Mouse (Mus musculus): ENCODE results near the gene Rgp1. TPM values are rescaled to one million over a fixed set of nuclear protein-coding genes. Genes with fewer than 3 reads are reported as not detected.
"Not testable (repeated sequence)": the region's sequence is repeated elsewhere in the genome, so short reads cannot be mapped to it uniquely, and the experiment has no call there.

Gene Rgp1
- polyA plus RNA-seq, 1 experiment from 2014 or later = 31.5 TPM

DNA sequence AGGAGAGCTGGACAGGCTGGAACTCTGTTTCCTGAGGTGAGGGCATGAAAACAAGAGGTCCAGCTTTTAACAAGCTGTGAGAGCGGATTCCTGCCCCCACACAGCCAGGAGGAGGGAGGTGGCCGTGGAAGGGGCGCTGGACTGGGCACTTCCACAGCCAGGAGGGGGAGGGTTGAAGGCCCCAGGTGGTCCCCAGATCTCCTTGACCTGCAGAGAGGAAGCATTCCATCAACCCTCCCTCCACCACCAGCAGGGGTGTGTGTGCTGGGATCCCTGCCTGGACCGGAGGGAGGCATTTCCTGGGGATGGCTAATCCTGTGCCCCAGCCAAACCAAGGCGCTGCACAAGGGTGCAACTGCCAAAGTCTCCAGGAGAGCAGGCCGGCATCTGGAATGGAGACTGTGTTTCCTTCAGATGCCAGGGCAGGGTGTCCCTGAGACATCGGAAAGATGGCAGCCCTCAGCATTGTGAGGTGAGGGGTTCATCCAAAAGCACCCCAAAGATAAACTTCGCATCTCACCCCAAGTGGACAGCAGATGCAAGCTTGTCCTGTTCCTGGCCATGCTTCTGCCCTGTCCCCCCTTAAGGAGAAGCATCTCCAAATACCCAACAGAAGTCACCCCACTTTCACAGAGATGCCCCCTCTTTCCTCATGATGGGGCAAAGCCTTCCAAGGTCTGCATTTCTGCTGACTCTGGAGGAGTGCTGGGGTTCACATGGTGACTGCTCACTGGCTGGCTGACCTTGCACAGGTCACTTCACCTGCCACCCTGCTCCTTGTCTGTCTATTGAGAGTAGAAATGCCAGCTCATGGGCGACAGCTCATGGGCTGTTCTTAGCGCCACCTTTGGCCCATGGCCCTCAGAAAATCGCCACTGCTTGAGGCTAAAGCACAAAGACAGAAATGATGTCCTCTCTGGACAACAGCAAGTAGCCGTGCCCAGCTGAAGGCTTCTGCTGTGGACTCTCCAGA is 6.2 kb downstream of the Rgp1 start, which contains the start of gene Msmp:
Msmp (minus strand) TSS at position 51 of the 973 bp plus-strand sequence.
- no peak within 1 kb of the TSS for H3K4me2 ChIP-seq
- H3K4me3 ChIP-seq = no peak within 1 kb of the TSS
- H3K4me1 ChIP-seq (replicated peaks) = peaks cover 7% of the 10 kb centered on the region
- H3K27ac ChIP-seq = no peak within 1 kb of the TSS
- no peaks in the 10 kb centered on the region for H3K27me3 ChIP-seq
- ATAC-seq (ENCODE audit: low FRiP score) = no peak
- no peaks in the 10 kb centered on the region for H3K9me3 ChIP-seq
- 71% methylated on average over 12 of the region's 12 CpGs for WGBS
- peaks cover 49% of the 10 kb centered on the region for H3K36me3 ChIP-seq
- H3K9ac ChIP-seq = no peak within 1 kb of the TSS

DNA sequence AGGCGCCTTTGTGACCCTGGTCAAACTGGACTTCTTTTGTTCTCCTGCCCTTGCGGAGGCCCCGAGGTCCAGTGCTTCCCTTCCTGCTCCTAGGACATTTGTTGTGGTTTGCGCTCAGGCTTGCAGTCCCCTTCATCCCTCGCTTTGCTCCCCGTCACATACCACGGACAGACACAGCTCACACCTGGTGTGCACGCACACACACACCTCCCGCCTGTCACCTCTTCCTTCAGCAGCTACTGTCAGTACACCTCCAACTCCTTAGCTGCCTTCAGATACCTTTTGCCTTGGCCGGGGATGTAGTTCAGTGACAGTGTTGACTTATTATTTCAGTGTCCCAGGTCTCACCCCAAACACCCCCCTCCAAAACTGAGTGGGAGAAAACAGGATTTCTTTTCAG is 7.2 kb downstream of the Rgp1 start:
- Histone ChIP-seq H3K9me3 (no peaks in the 10 kb centered on the region), H3K4me2 (no peak overlapping the region), H3K4me1 (replicated peaks) (no peaks in the 10 kb centered on the region), H3K4me3 (no peak overlapping the region), H3K9ac (no peak overlapping the region), H3K27me3 (no peaks in the 10 kb centered on the region), H3K36me3 (peaks cover 44% of the 10 kb centered on the region), H3K27ac (no peak overlapping the region)
- 50% methylated on average over 10 of the region's 10 CpGs for WGBS
- ATAC-seq (ENCODE audit: low FRiP score) = no peak

DNA sequence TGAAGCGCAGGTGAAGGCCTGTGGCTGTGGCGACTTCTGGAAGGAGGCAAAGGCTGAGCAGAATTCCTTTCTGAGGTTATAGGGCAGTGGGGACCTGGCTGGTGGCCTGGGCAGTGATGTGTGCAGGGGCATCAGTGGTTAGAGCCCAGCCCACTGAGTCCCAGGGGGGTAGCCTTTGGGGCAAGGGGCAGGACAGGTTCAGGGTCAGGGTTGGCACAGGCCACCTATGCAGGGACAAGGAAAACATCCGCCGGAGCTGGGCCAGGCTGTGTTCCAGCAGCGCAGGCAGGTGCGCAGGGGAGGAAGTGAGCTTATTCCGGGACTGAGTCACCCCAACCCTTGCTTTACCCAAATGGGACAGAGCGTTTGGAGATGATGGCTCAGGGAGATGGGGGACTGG is 7.9 kb downstream of the Rgp1 start:
- H3K9ac ChIP-seq = peak overlapping the region; percentile 9; the same call in 1 of the 2 replicates
- ATAC-seq (ENCODE audit: low FRiP score) = no peak
- H3K36me3 ChIP-seq = peaks cover 36% of the 10 kb centered on the region
- no peaks in the 10 kb centered on the region for H3K4me1 ChIP-seq (replicated peaks)
- 78% methylated on average over 8 of the region's 8 CpGs for WGBS
- no peak overlapping the region for H3K4me2 ChIP-seq
- H3K27me3 ChIP-seq = no peaks in the 10 kb centered on the region
- no peaks in the 10 kb centered on the region for H3K9me3 ChIP-seq
- H3K4me3 ChIP-seq = no peak overlapping the region
- no peak overlapping the region for H3K27ac ChIP-seq

- H3K36me3 ChIP-seq = peaks cover 24% of the 10 kb centered on the region
- H3K27me3 ChIP-seq = no peaks in the 10 kb centered on the region
- no peak overlapping the region for H3K27ac ChIP-seq
- no peaks in the 10 kb centered on the region for H3K4me1 ChIP-seq (replicated peaks)
- WGBS = 62% methylated on average over 7 of the region's 7 CpGs
- no peak overlapping the region for H3K4me2 ChIP-seq
- no peak overlapping the region for H3K9ac ChIP-seq
- H3K9me3 ChIP-seq = no peaks in the 10 kb centered on the region
- ATAC-seq (ENCODE audit: low FRiP score) = no peak
- H3K4me3 ChIP-seq = no peak overlapping the region
Observed at GRCm38 (mm10) chr4:43587681-43588080, 9.2 kb downstream of the Rgp1 start.

DNA sequence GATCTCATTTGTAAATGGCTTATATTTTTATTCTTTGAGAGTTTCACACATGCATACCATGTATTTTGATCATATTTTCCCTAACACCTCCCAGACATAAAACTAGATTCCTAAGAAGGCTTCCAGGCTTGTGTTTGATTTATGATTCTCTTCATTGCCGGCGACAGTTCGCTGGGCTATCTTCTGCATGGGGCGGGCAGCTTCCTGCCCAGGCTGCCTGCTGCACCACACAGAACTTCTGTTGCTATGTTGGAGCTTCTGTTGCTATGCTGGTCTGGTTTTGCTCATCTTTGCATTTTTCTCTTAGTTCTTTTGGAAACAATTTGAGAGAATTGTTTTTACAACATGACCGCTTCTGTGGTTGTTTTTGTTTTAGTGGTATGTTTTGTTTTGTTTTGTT is 13.0 kb downstream of the Rgp1 start:
- Histone ChIP-seq H3K4me1 (replicated peaks) (no peaks in the 10 kb centered on the region), H3K4me2 (no peak overlapping the region), H3K4me3 (no peak overlapping the region), H3K27me3 (no peaks in the 10 kb centered on the region), H3K9me3 (no peaks in the 10 kb centered on the region), H3K36me3 (no peaks in the 10 kb centered on the region), H3K9ac (no peak overlapping the region), H3K27ac (no peak overlapping the region)
- WGBS = 82% methylated on average over 5 of the region's 5 CpGs
- ATAC-seq (ENCODE audit: low FRiP score) = no peak

GRCm38 (mm10) chr4:43591961-43592360 is 13.4 kb downstream of the Rgp1 start:
- Histone ChIP-seq H3K4me1 (replicated peaks) (no peaks in the 10 kb centered on the region), H3K4me2 (no peak overlapping the region), H3K27me3 (no peaks in the 10 kb centered on the region), H3K9me3 (no peaks in the 10 kb centered on the region), H3K4me3 (no peak overlapping the region), H3K36me3 (no peaks in the 10 kb centered on the region), H3K27ac (no peak overlapping the region), H3K9ac (no peak overlapping the region)
- WGBS = 77% methylated on average over 3 of the region's 3 CpGs
- no peak for ATAC-seq (ENCODE audit: low FRiP score)

GRCm38 (mm10) chr4:43593453-43593852 is 14.9 kb downstream of the Rgp1 start:
- Histone ChIP-seq H3K4me1 (replicated peaks) (no peaks in the 10 kb centered on the region), H3K9me3 (no peaks in the 10 kb centered on the region), H3K36me3 (no peaks in the 10 kb centered on the region), H3K9ac (no peak overlapping the region), H3K27ac (no peak overlapping the region), H3K27me3 (no peaks in the 10 kb centered on the region), H3K4me2 (no peak overlapping the region), H3K4me3 (no peak overlapping the region)
- ATAC-seq (ENCODE audit: low FRiP score) = no peak
- WGBS = 67% methylated on average over 3 of the region's 3 CpGs

DNA sequence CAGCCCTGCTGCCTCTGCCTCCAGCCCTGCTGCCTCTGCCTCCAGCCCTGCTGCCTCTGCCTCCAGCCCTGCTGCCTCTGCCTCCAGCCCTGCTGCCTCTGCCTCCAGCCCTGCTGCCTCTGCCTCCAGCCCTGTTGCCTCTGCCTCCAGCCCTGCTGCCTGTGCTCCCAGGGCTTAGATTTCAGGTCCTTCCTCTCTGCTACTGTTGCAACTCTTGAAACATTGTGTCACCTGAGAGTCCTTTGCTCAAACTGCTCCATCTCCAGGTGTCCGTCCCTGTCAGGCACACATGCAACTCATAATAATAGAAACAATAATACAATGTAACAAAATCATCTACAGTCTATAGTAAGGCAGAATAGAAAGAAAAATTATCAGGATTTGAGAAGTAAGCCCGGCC is 18.1 kb downstream of the Rgp1 start:
- not testable (repeated sequence) for H3K36me3 ChIP-seq; H3K9ac ChIP-seq; H3K9me3 ChIP-seq; ATAC-seq (ENCODE audit: low FRiP score); H3K27ac ChIP-seq; H3K4me2 ChIP-seq; H3K4me1 ChIP-seq (replicated peaks); H3K27me3 ChIP-seq; H3K4me3 ChIP-seq
- WGBS = 81% methylated on average over 2 of the region's 2 CpGs

- no peaks in the 10 kb centered on the region for H3K4me1 ChIP-seq (replicated peaks)
- ATAC-seq (ENCODE audit: low FRiP score) = no peak
- 87% methylated on average over 4 of the region's 4 CpGs for WGBS
- H3K27me3 ChIP-seq = no peaks in the 10 kb centered on the region
- no peak overlapping the region for H3K27ac ChIP-seq
- no peak overlapping the region for H3K4me3 ChIP-seq
- no peaks in the 10 kb centered on the region for H3K9me3 ChIP-seq
- H3K9ac ChIP-seq = no peak overlapping the region
- H3K36me3 ChIP-seq = no peaks in the 10 kb centered on the region
- H3K4me2 ChIP-seq = no peak overlapping the region
Observed at GRCm38 (mm10) chr4:43598200-43598599, 19.7 kb downstream of the Rgp1 start.

GRCm38 (mm10) chr4:43598650-43599380 is 20.3 kb downstream of the Rgp1 start:
- Histone ChIP-seq H3K4me2 (no peak overlapping the region), H3K9ac (no peak overlapping the region), H3K36me3 (no peaks in the 10 kb centered on the region), H3K9me3 (no peaks in the 10 kb centered on the region), H3K27ac (no peak overlapping the region), H3K4me3 (no peak overlapping the region), H3K4me1 (replicated peaks) (no peaks in the 10 kb centered on the region), H3K27me3 (no peaks in the 10 kb centered on the region)
- no peak for ATAC-seq (ENCODE audit: low FRiP score)
- 90% methylated on average over 7 of the region's 7 CpGs for WGBS

DNA sequence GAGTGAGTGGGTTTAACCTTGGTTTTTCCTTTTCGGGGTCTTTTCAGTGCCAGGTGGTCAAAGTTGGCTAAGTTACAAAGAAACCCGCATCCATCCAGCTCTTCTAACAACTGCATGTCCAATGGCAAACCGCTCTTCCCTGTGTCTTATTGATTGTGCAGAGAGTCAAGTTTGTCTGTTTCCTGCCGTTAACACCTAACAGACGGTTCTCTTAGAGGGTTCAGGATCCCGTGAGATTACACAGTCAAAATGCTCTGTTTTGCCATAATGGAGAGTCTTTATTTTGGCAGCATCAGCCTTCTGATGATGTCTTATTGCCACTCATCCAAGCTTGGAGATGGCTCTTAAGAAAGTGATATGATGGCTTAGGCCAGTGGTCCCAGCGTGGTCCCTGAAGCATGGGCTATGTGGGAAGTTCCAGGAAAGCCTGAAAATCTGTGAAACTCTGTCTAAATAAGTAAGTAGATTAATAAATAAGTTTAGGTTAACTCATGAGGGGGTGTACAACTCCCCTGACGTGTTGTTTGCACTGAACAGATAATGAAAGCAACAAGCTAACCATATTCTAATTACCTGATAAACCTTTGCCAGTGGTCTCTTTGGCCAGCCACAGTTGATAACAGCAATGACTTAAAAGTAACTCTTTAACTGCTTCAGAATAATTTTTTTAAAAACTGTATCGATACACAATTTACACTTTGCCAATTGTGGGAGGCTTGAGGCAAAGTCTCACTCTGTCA is 21.9 kb downstream of the Rgp1 start:
- 89% methylated on average over 9 of the region's 9 CpGs for WGBS

GRCm38 (mm10) chr4:43604099-43604498 is 25.6 kb downstream of the Rgp1 start:
- Histone ChIP-seq H3K9me3 (no peaks in the 10 kb centered on the region), H3K4me2 (no peak overlapping the region), H3K9ac (no peak overlapping the region), H3K27ac (no peak overlapping the region), H3K4me3 (no peak overlapping the region), H3K4me1 (replicated peaks) (no peaks in the 10 kb centered on the region), H3K36me3 (no peaks in the 10 kb centered on the region), H3K27me3 (no peaks in the 10 kb centered on the region)
- 75% methylated on average over 3 of the region's 3 CpGs for WGBS
- no peak for ATAC-seq (ENCODE audit: low FRiP score)

More for the DNA sequence above, 21.9 kb downstream of the Rgp1 start:
- Histone ChIP-seq H3K9me3 (no peaks in the 10 kb centered on the region), H3K4me2 (no peak overlapping the region), H3K4me3 (no peak overlapping the region), H3K36me3 (no peaks in the 10 kb centered on the region), H3K27me3 (no peaks in the 10 kb centered on the region), H3K9ac (no peak overlapping the region), H3K27ac (no peak overlapping the region), H3K4me1 (replicated peaks) (no peaks in the 10 kb centered on the region)
- ATAC-seq (ENCODE audit: low FRiP score) = no peak

Data from hindbrain, embryonic 13.5 days (tissue).